Mouse (Mus musculus) mouse embryonic stem cell (cell line): ENCODE results near the gene Chd4.

Experiments
- in situ Hi-C, 2 experiments: fragments of 300-500 bp; cut with MboI; formaldehyde crosslinking; loops; 1 replicate in 1 of 2; 3 replicates in 1 of 2; pipeline ENCODE4 v1.14.3; 2019 to 2020; ENCODE audit warnings: low sequenced_read_pairs in 2 of 2, low pct_unique_long_range_greater_than_20kb in 1 of 2, mixed read lengths in 1 of 2; ENCODE audit not compliant: unreplicated experiment in 1 of 2

Chd4 gene

DNA sequence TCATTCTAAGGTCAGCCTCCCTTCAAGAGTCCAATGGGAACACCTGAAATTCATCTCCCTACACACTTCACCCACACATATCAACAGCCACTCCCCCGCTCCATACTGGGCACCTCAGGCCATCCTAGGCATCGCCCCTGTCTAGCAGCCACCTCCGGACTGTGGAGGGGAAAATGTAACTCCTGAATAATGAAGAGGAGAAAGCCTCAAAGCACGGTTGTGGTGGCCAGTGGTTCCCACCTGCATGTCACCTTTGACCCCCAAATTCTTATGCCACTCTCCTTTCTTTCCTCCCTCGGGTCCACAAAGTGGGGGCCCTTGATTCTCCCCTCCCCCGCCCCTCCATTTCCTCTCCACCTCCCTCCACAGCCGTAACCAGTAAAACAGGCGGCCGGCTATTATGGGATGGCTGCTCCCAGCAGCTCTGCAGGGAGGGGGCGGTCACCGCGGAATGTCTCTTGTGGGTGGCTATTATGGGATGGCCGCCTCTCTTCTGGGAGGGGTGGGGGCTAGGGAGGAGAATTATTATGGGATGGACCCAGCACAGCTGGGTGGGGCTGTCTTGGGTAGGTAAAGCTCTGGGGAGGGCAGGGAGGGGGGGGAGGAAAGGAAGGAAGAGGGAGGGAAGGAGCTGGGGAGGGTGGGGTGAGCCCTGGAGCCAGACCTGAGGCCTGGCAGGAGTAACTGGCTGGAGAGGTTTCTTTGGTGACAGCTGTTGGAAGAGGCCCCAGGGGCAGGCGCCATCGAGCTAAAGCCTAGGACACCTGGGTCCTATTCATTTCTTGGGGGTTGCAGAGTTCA, 6.1 kb upstream of the Chd4 start:
- in situ Hi-C loops, result no loop called here

GRCm38 (mm10) chr6:125090341-125091085, 5.3 kb upstream of the Chd4 start:
- in situ Hi-C loops, result no loop called here

- in situ Hi-C loops, result no loop called here
Measured at GRCm38 (mm10) chr6:125092372-125092771, 3.4 kb upstream of the Chd4 start.

- in situ Hi-C loops, result no loop called here
Measured at GRCm38 (mm10) chr6:125094843-125095242, 938 bp upstream of the Chd4 start.

GRCm38 (mm10) chr6:125096279-125096596, 457 bp downstream of the Chd4 start:
- in situ Hi-C loops, result no loop called here

DNA sequence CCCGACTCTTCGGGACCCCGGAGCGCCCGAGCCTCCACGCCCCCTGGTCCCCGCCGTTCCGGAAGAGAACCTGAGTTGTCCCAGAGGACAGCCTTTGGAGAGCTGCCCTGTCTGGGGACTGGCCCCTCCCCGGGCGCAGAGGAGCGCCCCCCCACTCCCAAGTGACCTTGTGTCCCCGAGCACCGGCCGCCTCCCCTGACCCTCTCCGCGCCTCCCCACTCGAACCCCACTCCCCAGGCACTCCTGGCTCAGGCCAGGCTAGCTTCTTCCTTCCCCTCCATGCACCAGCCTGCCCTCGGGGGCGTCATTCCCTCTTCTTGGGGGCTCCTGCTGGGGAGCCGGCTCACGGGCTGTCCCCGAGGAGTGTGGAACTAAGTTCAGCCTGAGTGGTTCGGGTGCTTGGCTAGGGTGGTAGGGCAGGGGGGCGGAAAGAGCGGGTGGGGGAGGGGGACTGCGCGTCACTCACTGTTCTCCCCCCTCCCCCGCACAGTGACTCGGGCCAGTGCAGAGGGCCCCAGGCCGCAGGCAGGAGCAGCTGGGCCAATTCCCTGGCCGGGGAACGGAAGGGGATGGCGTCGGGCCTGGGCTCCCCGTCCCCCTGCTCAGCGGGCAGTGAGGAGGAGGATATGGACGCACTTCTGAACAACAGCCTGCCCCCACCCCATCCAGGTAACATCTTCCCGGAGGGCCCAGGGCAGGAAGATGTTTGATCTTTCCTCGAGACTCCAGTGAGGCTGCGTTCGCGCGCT, 990 bp downstream of the Chd4 start:
- in situ Hi-C loops, result no loop called here

GRCm38 (mm10) chr6:125097346-125097689, 1.5 kb downstream of the Chd4 start:
- in situ Hi-C loops, result no loop called here

DNA sequence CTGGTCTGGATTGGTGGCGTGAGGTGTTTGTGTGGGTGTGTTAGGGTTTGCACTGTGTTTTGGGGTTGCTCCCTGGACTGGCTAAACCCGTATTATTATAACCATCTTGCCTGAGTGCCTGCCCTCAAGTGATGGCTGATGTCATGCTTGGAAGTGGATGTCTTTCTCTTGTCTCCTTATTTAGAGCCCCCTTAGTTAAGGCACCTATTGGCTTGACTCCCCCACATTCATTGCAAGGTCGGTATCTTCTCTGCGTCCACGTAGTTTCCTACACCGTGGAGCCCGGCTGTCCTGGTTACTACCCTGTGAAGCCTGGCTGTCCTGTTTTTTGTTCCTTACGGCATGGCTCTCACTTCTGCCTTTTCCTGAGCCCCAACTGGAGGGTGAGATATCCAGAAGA, 2.2 kb downstream of the Chd4 start:
- in situ Hi-C loops, result no loop called here

- in situ Hi-C loops, result no loop called here
Measured at GRCm38 (mm10) chr6:125098513-125098912, 2.7 kb downstream of the Chd4 start.

DNA sequence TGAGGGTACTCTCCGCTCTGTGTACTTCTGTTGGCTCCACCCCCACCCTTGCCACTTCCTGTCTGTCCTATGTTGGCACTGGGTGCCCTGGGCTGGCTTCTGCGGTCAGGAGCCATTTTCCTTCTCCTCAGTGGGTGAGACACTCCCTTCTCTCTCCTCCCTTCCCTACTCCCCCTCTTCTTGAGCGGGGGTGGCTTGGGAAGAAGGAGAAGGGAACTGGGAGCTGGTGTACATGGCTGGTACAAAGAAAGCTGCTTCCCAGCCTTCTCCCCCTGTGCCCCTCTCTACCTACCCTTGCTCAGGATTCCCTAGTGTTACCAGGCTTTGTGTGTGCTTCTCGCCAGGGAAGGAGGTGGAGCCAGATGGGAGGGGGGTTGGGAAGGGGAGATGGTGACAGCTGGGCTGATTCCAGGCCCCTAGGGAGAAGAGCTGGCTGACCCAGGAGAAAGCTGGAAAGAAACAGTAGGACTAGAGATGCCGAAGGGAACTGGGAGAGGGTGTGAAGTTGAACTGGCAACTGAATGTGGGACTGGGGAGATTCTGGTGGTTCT, 3.7 kb downstream of the Chd4 start:
- in situ Hi-C loops, result no loop called here

- in situ Hi-C loops, result no loop called here
Measured at GRCm38 (mm10) chr6:125101444-125101843, 5.7 kb downstream of the Chd4 start.

DNA sequence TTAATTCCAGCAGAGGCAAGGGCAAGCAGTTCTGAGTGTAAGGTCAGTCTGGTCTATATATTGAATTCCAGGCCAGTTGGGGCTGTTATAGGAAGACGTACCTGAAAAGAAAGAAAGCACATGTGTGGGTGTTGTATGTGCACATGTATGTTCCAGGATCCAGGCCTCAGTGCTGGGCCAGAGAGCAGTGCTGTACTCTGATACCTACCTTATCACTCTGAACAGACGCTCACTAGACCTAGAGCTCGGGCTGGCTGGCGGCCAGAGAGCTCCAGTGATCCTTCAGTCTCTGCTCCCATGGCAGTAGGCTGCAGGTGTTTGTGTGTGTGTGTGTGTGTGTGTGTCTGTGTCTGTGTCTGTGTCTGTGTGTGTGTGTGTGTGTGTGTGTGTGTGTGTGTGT, 8.4 kb downstream of the Chd4 start:
- in situ Hi-C loops, result no loop called here

DNA sequence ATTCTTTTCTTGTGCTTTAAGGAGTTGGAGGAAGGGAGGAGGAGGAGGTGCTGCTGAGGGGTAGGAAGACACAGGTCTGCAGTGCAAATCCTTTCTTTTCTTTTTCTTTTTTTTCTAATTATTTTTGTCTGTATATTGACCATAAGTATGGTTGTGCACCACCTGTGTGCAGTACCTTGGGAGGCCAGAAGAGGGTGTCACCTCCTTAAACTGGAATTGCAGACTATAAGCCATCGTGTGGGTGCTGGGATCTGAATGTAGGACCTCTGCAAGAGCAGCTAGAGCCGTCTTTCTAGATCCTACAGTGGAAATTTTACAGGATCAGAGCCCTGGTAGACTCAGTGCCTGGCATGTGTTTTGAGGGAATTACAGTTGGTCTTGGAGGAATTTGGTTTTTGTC, 11.9 kb downstream of the Chd4 start:
- in situ Hi-C loops, result no loop called here

DNA sequence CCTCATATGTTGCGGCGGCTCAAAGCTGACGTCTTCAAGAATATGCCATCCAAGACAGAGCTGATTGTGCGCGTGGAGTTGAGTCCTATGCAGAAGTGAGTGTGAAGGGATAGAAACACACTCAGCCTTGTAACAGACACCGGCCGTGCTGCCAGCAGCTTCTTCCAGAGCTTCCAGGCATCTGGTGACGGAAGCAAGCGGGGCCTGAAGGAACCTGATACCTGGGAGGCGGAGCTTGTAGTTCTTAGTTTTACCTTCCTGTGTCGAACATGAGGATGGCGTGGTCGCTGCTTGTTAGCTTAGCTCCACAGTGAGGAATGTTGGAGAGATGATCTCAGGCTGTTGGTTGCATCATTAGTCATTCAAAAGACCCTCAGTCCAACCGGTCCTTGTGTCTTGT, 13.6 kb downstream of the Chd4 start:
- in situ Hi-C loops, result no loop called here

DNA sequence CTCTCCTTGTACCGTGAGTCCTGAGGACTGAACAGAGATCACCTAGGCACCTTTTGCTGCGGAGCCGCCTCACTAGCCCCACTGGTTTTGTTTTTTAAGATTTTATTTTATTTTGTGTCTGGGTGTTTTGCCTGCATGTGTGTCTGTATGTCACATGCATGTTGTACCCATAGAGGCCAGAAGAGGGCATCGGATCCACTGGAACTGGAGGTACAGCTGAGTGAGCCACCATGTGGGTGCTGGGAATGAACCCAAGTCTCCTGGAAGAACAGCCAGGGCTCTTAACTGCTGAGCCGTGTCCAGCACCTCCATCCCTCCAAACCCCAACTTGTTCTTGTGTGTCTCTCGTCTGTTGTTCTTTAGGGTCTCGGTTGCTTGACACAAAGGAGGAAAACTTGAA, 15.1 kb downstream of the Chd4 start:
- in situ Hi-C loops, result no loop called here

GRCm38 (mm10) chr6:125112553-125112952, 16.8 kb downstream of the Chd4 start:
- in situ Hi-C loops, result no loop called here

DNA sequence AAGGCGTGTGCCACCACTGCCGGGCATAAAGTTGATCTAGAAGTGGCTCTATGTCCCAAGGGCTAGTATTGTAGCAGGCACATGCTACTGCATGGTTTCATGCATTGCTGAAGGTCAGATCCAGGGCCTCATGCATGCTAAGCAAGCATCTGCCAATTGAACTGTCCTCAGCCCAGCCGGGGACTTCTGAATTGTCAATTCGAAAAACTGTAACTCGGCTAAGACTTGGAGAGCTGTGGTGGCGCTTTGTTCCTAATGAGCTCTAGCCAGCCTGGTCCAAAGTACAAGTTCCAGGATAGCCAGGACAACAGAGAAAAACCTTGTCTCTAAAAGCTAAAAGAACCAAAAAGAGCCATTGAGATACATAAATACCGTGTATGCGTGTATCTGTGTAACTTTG, 23.6 kb downstream of the Chd4 start:
- in situ Hi-C loops, result no loop called here

DNA sequence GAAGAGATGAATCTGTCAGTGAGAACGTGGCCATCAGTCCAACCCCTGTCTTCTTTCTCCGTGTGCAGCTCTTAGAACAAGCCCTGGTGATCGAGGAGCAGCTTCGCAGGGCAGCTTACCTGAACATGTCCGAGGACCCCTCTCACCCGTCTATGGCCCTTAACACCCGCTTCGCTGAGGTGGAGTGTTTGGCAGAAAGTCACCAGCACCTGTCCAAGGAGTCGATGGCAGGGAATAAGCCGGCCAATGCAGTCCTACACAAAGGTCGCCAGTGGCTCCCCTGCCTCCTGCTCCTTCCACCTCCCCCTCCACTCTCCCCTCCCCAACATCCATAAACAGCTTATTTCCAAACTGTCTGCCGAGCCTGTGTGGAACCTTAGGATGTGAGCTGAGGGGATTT, 32.9 kb downstream of the Chd4 start:
- in situ Hi-C loops, result no loop called here

DNA sequence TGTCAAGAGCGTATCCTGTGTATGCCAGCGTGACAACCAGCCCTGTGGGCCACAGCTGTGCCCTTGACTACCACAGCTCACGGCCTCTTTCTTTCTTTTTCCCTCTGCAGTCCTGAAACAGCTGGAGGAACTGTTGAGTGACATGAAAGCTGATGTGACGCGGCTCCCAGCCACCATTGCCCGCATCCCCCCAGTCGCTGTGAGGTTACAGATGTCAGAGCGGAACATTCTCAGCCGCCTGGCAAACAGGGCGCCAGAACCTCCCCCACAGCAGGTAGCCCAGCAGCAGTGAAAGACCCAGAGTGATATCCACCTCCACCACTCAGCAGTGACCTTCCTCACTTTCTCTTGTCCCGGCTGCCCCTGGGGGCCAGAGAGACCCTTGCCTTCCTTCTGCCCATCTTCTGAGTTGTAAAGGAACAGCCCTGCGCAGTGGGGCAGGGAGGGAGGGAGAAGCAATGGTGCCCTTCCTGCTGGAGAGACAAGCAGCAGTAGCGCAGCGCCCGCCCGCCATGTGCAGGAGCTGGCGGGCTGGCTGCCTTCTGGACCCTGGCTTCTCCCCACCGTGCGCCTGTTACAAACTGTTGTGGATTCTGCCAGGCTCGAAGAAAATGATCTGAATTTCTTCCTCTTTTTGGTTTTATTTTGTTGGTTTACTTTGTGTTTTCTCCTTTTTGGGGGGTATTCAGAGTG, 34.1 kb downstream of the Chd4 start:
- in situ Hi-C loops, result no loop called here
